Mouse (Mus musculus): Measurements from ENCODE around the gene Synj1.

DNA sequence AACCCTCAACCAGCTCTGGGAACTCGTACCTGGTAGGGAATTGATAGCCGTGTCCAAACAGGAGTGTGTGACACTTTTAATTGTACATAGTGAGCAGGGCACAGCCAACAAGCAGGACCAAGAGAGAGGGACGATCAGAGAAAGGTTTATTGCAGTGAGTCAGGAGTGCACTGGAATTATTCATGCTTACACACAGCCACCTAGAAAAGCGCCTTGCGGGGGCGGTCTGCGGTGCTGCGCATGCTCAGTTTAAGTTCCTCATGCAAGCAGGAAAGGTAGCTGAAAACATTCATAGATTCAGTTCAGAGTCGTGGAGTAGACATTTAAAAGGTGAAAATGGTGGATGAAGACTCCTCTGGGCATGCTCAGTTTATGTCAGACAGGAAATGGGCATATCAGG is 120.4 kb downstream of the Synj1 start:
- TF ChIP-seq POLR2A (IDR thresholded peaks at IDR 0.05; ENCODE audit: extremely low read depth, insufficient read depth, low read length) (no peak), CTCF (IDR thresholded peaks at IDR 0.05; ENCODE audit: extremely low read depth, insufficient read depth, low read length) (no peak)
